Mouse (Mus musculus): ENCODE measurements around the gene Vamp5.

DNA sequence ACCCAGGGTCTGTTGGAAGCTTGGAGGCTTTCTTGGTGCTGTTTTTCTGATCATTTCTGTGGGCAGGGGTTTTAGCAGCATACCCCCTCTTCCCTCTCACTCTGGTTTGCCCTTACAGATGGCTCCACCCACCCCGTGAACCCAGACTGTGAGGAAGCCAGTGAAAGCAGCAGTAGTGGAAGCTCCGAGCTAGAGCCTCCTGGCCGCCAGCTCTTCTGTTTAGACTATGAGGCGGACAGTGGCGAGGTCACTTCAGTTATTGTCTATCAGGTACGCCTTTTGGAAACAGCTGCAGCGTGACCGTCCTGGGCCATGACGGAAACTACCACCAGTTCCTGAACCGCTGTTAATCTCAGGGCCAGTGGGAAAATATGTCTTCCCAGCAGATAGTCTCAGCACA is 31.9 kb downstream of the Vamp5 start:
- no peak for TF ChIP-seq POLR2A (IDR thresholded peaks at IDR 0.05; ENCODE audit: control insufficient read depth, extremely low read depth, insufficient read depth, low read length, poor library complexity)
- TF ChIP-seq CTCF (IDR thresholded peaks at IDR 0.05; ENCODE audit: borderline replicate concordance, control insufficient read depth, extremely low read depth, insufficient read depth, low read length, poor library complexity) = no peak
